Mouse (Mus musculus): ENCODE measurements around the gene Gnptab. TPM values are rescaled to one million over a fixed set of nuclear protein-coding genes. Genes with fewer than 3 reads are reported as not detected.

Gnptab gene
- polyA plus RNA-seq, 1 experiment from 2014 or later, result 7.5 TPM

- ATAC-seq (ENCODE audit: insufficient number of reproducible peaks, low FRiP score, low TSS enrichment, low read depth) (no peak), DNase-seq (ENCODE audit: low spot score) (no peak)
- 0 out of 2 replicates have a peak, but pooled peaks cover 5% of the 10 kb centered on the region for H3K4me1 ChIP-seq (ENCODE audit: control insufficient read depth, insufficient read depth, low read length)
- H3K9ac ChIP-seq (ENCODE audit: low read length), result no peak overlapping the region
- 83% methylated on average over 9 of the region's 9 CpGs for WGBS
- no peaks in the 10 kb centered on the region for H3K36me3 ChIP-seq (ENCODE audit: control insufficient read depth, insufficient read depth, low read length)
- H3K4me3 ChIP-seq (ENCODE audit: low read depth, low read length), result no peak overlapping the region
- H3K27me3 ChIP-seq (ENCODE audit: control insufficient read depth, insufficient read depth, low read length), result no peaks in the 10 kb centered on the region
- no peak overlapping the region for H3K4me2 ChIP-seq (ENCODE audit: low read depth, severe bottlenecking)
- H3K9me3 ChIP-seq (ENCODE audit: control insufficient read depth, low read length), result no peaks in the 10 kb centered on the region
- H3K27ac ChIP-seq (replicated peaks; ENCODE audit: low read depth, low read length), result no peak overlapping the region
Measured at GRCm38 (mm10) chr10:88392181-88392847, 13.4 kb downstream of the Gnptab start.

- Histone ChIP-seq H3K36me3 (ENCODE audit: control insufficient read depth, insufficient read depth, low read length) (no peaks in the 10 kb centered on the region), H3K27me3 (ENCODE audit: control insufficient read depth, insufficient read depth, low read length) (no peaks in the 10 kb centered on the region), H3K4me3 (ENCODE audit: low read depth, low read length) (no peak overlapping the region), H3K27ac (replicated peaks; ENCODE audit: low read depth, low read length) (no peak overlapping the region), H3K4me1 (ENCODE audit: control insufficient read depth, insufficient read depth, low read length) (no peaks in the 10 kb centered on the region), H3K4me2 (ENCODE audit: low read depth, severe bottlenecking) (no peak overlapping the region), H3K9ac (ENCODE audit: low read length) (no peak overlapping the region), H3K9me3 (ENCODE audit: control insufficient read depth, low read length) (no peaks in the 10 kb centered on the region)
- ATAC-seq (ENCODE audit: insufficient number of reproducible peaks, low FRiP score, low TSS enrichment, low read depth) (no peak), DNase-seq (ENCODE audit: low spot score) (no peak)
- 85% methylated on average over 6 of the region's 6 CpGs for WGBS
Measured at GRCm38 (mm10) chr10:88398668-88399243, 19.8 kb downstream of the Gnptab start.

DNA sequence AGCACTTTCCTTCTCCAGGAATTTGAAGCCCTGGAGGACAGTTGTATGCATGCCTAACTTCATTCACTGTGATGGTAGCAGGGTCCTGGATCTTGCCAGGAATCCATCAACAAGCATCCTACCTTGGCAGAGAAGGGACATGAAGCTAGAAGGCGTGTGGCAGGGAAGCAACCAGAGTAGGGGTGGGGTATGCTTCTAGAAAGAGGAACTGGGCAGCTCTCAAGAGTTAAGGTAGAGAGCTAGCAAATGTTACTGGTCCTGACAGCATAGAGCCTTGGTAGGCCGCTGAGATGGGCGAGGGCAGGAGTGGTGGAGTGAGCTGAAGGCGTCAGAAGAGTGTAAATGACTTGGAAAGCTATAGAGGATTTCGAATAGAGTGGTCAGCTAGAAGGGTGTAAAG lies 20.3 kb downstream of the Gnptab start:
- 88% methylated on average over 5 of the region's 5 CpGs for WGBS
- DNase-seq (ENCODE audit: low spot score), result no peak

GRCm38 (mm10) chr10:88403021-88403420 lies 24.1 kb downstream of the Gnptab start:
- ATAC-seq (ENCODE audit: insufficient number of reproducible peaks, low FRiP score, low TSS enrichment, low read depth) (no peak), DNase-seq (ENCODE audit: low spot score) (no peak)
- H3K27me3 ChIP-seq (ENCODE audit: control insufficient read depth, insufficient read depth, low read length), result no peaks in the 10 kb centered on the region
- no peak overlapping the region for H3K9ac ChIP-seq (ENCODE audit: low read length)
- H3K4me2 ChIP-seq (ENCODE audit: low read depth, severe bottlenecking), result no peak overlapping the region
- H3K4me1 ChIP-seq (ENCODE audit: control insufficient read depth, insufficient read depth, low read length), result no peaks in the 10 kb centered on the region
- H3K4me3 ChIP-seq (ENCODE audit: low read depth, low read length), result no peak overlapping the region
- no peaks in the 10 kb centered on the region for H3K36me3 ChIP-seq (ENCODE audit: control insufficient read depth, insufficient read depth, low read length)
- H3K9me3 ChIP-seq (ENCODE audit: control insufficient read depth, low read length), result no peaks in the 10 kb centered on the region
- 95% methylated on average over 4 of the region's 4 CpGs for WGBS
- no peak overlapping the region for H3K27ac ChIP-seq (replicated peaks; ENCODE audit: low read depth, low read length)

More for the DNA sequence above, 20.3 kb downstream of the Gnptab start:
- ATAC-seq (ENCODE audit: insufficient number of reproducible peaks, low FRiP score, low TSS enrichment, low read depth), result no peak
- Histone ChIP-seq H3K4me2 (ENCODE audit: low read depth, severe bottlenecking) (no peak overlapping the region), H3K27me3 (ENCODE audit: control insufficient read depth, insufficient read depth, low read length) (no peaks in the 10 kb centered on the region), H3K9ac (ENCODE audit: low read length) (no peak overlapping the region), H3K4me1 (ENCODE audit: control insufficient read depth, insufficient read depth, low read length) (no peaks in the 10 kb centered on the region), H3K4me3 (ENCODE audit: low read depth, low read length) (no peak overlapping the region), H3K9me3 (ENCODE audit: control insufficient read depth, low read length) (no peaks in the 10 kb centered on the region), H3K27ac (replicated peaks; ENCODE audit: low read depth, low read length) (no peak overlapping the region), H3K36me3 (ENCODE audit: control insufficient read depth, insufficient read depth, low read length) (no peaks in the 10 kb centered on the region)

DNA sequence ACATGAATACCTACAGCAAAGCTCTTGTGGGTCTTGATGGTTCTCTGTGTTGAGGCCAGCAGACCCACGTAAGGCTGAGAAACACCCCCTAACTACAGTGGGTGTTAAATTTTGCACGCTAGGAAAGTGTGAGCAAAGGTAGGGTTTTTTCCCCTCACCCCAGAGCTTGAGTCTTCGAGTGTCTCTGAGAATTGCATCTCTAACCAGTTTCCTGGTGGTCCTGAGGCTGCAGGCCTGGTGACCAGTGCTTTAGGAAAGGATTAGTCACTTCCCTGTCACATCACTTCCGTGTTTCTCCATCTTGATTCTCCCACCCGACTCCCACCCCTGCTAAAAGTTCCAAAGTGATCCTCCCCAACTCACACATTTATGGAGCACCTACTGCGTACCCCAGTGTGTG lies 25.3 kb downstream of the Gnptab start:
- Histone ChIP-seq H3K4me2 (ENCODE audit: low read depth, severe bottlenecking) (no peak overlapping the region), H3K4me3 (ENCODE audit: low read depth, low read length) (no peak overlapping the region), H3K9ac (ENCODE audit: low read length) (no peak overlapping the region), H3K27me3 (ENCODE audit: control insufficient read depth, insufficient read depth, low read length) (no peaks in the 10 kb centered on the region), H3K4me1 (ENCODE audit: control insufficient read depth, insufficient read depth, low read length) (no peaks in the 10 kb centered on the region), H3K9me3 (ENCODE audit: control insufficient read depth, low read length) (no peaks in the 10 kb centered on the region), H3K36me3 (ENCODE audit: control insufficient read depth, insufficient read depth, low read length) (no peaks in the 10 kb centered on the region), H3K27ac (replicated peaks; ENCODE audit: low read depth, low read length) (no peak overlapping the region)
- WGBS, result 60% methylated on average over 6 of the region's 6 CpGs
- ATAC-seq (ENCODE audit: insufficient number of reproducible peaks, low FRiP score, low TSS enrichment, low read depth), result no peak
- DNase-seq (ENCODE audit: low spot score), result no peak

DNA sequence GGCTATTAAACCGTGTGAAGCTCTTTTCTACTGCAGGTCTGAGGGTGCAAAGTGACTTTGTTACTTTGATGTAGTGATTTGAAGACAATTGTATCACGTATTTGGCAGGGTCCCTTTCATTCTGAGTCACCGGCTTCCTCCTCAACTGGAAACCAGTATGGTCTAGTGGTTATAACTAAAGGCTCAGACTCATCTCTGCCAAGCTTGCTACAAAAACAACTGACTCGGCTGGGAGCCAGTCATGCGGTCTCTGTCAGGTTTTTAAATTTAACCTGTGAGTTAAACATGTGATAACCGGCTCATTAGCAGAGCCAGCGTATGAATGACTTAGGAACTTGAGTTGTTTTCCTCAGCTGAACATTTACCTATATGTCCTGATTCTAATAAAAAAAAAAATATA lies 26.9 kb downstream of the Gnptab start:
- H3K36me3 ChIP-seq (ENCODE audit: control insufficient read depth, insufficient read depth, low read length), result no peaks in the 10 kb centered on the region
- no peak overlapping the region for H3K4me3 ChIP-seq (ENCODE audit: low read depth, low read length)
- 74% methylated on average over 7 of the region's 7 CpGs for WGBS
- ATAC-seq (ENCODE audit: insufficient number of reproducible peaks, low FRiP score, low TSS enrichment, low read depth) (no peak), DNase-seq (ENCODE audit: low spot score) (no peak)
- no peaks in the 10 kb centered on the region for H3K27me3 ChIP-seq (ENCODE audit: control insufficient read depth, insufficient read depth, low read length)
- no peak overlapping the region for H3K4me2 ChIP-seq (ENCODE audit: low read depth, severe bottlenecking)
- H3K4me1 ChIP-seq (ENCODE audit: control insufficient read depth, insufficient read depth, low read length), result no peaks in the 10 kb centered on the region
- no peak overlapping the region for H3K27ac ChIP-seq (replicated peaks; ENCODE audit: low read depth, low read length)
- no peaks in the 10 kb centered on the region for H3K9me3 ChIP-seq (ENCODE audit: control insufficient read depth, low read length)
- H3K9ac ChIP-seq (ENCODE audit: low read length), result no peak overlapping the region

DNA sequence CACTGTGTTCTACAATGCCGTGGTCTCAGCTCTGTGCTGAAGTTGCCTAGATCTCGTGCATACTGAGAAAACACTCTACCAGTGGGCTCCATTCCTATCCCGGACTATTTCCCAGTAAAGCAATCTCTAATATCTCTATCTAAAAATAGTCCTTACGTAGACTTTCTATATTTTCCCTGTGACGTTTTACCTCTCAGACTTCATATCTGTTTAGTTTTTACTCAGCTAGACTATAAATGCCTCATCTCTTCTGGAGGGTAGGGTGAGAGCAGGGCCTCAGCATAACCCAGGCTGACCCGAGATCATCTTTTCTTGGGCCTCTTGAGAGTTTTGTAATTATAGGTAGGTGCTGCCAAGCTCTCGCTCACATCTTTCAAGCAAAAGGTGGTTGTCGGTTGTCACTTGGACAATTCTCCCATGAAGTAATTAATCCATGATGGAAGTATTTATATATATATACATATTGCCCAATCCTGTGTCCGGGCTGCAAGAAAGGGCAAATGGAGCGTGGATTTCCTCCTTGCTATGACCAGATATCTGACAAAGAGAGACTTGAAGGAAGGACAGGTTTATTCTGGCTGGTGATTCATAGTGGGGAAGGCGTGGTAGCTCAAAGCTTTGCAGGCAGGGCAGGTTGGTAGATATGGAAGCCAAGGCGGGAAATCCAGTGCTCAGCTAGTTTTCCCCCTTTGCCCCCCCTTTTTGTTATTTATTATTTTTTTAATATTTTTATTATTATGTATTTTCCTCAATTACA lies 29.1 kb downstream of the Gnptab start:
- Histone ChIP-seq H3K36me3 (ENCODE audit: control insufficient read depth, insufficient read depth, low read length) (no peaks in the 10 kb centered on the region), H3K27me3 (ENCODE audit: control insufficient read depth, insufficient read depth, low read length) (no peaks in the 10 kb centered on the region), H3K9ac (ENCODE audit: low read length) (no peak overlapping the region), H3K9me3 (ENCODE audit: control insufficient read depth, low read length) (no peaks in the 10 kb centered on the region), H3K27ac (replicated peaks; ENCODE audit: low read depth, low read length) (no peak overlapping the region), H3K4me1 (ENCODE audit: control insufficient read depth, insufficient read depth, low read length) (no peaks in the 10 kb centered on the region), H3K4me2 (ENCODE audit: low read depth, severe bottlenecking) (no peak overlapping the region), H3K4me3 (ENCODE audit: low read depth, low read length) (no peak overlapping the region)
- no peak for DNase-seq (ENCODE audit: low spot score)
- ATAC-seq (ENCODE audit: insufficient number of reproducible peaks, low FRiP score, low TSS enrichment, low read depth), result no peak
- 91% methylated on average over 12 of the region's 12 CpGs for WGBS

GRCm38 (mm10) chr10:88409751-88410150 lies 30.8 kb downstream of the Gnptab start:
- Histone ChIP-seq H3K9me3 (ENCODE audit: control insufficient read depth, low read length) (no peaks in the 10 kb centered on the region), H3K4me3 (ENCODE audit: low read depth, low read length) (no peak overlapping the region), H3K27ac (replicated peaks; ENCODE audit: low read depth, low read length) (no peak overlapping the region), H3K4me2 (ENCODE audit: low read depth, severe bottlenecking) (no peak overlapping the region), H3K27me3 (ENCODE audit: control insufficient read depth, insufficient read depth, low read length) (no peaks in the 10 kb centered on the region), H3K4me1 (ENCODE audit: control insufficient read depth, insufficient read depth, low read length) (no peaks in the 10 kb centered on the region), H3K9ac (ENCODE audit: low read length) (no peak overlapping the region), H3K36me3 (ENCODE audit: control insufficient read depth, insufficient read depth, low read length) (no peaks in the 10 kb centered on the region)
- no peak for ATAC-seq (ENCODE audit: insufficient number of reproducible peaks, low FRiP score, low TSS enrichment, low read depth)
- DNase-seq (ENCODE audit: low spot score), result no peak
- 61% methylated on average over 2 of the region's 2 CpGs for WGBS

Data from limb, embryonic 11.5 days (tissue).